Mouse (Mus musculus) CH12.LX (cell line): ENCODE measurements at regions not wholly inside any gene's neighbourhood (a gene's known extent, or its start where the extent isn't known, plus 50 kb on each side); places are given as distances from the start of the nearest gene placed in this dataset.

Experiments
- CTCF ChIP-seq, 2 experiments: IDR thresholded peaks in 1 of 2; conservative IDR thresholded peaks in 1 of 2; 2 replicates each; pipeline ENCODE4 v1.5.1; 2011 to 2012; ENCODE audit warnings: low read depth in 2 of 2, low read length in 2 of 2, improper control_type of control experiment in 1 of 2, inconsistent platforms in 1 of 2, mild to moderate bottlenecking in 1 of 2, moderate library complexity in 1 of 2
- E2F4 ChIP-seq: IDR thresholded peaks from 2 replicates; pipeline ENCODE4 v1.6.1; 2011; ENCODE audit warnings: low read depth, low read length, improper control_type of control experiment; ENCODE audit not compliant: insufficient replicate concordance
- EP300 ChIP-seq: IDR thresholded peaks from 2 replicates; pipeline ENCODE4 v1.6.1; 2011; ENCODE audit warnings: low read length, improper control_type of control experiment
- ETS1 ChIP-seq: conservative IDR thresholded peaks from 2 replicates; pipeline ENCODE4 v1.6.1; 2012; ENCODE audit warnings: low read depth, mild to moderate bottlenecking, inconsistent platforms, low read length, improper control_type of control experiment, moderate library complexity
- JUN ChIP-seq: IDR thresholded peaks from 2 replicates; pipeline ENCODE4 v1.6.1; 2011; ENCODE audit warnings: low read depth, mild to moderate bottlenecking, low read length, improper control_type of control experiment, moderate library complexity; ENCODE audit not compliant: insufficient read depth
- MAX ChIP-seq: IDR thresholded peaks from 2 replicates; pipeline ENCODE4 v1.6.1; 2011; ENCODE audit warnings: low read length, improper control_type of control experiment
- NELFE ChIP-seq: IDR thresholded peaks from 2 replicates; pipeline ENCODE4 v1.6.1; 2011; ENCODE audit warnings: low read depth, low read length, improper control_type of control experiment
- POLR2A ChIP-seq: IDR thresholded peaks from 2 replicates; pipeline ENCODE4 v1.6.1; 2011; ENCODE audit warnings: low read depth, mild to moderate bottlenecking, improper control_type of control experiment, low read length
- POLR2AphosphoS2 ChIP-seq: IDR thresholded peaks from 2 replicates; pipeline ENCODE4 v1.6.1; 2011; ENCODE audit warnings: low read depth, low read length, improper control_type of control experiment
- SMC3 ChIP-seq: IDR thresholded peaks from 2 replicates; pipeline ENCODE4 v1.6.1; 2011; ENCODE audit warnings: low read depth, low read length, improper control_type of control experiment
- TCF12 ChIP-seq: IDR thresholded peaks from 2 replicates; pipeline ENCODE4 v1.6.1; 2014; ENCODE audit warnings: low read depth, mild to moderate bottlenecking, inconsistent platforms, low read length, improper control_type of control experiment
- USF2 ChIP-seq: conservative IDR thresholded peaks from 2 replicates; pipeline ENCODE4 v1.6.1; 2011; ENCODE audit warnings: low read depth, low read length, improper control_type of control experiment

DNA sequence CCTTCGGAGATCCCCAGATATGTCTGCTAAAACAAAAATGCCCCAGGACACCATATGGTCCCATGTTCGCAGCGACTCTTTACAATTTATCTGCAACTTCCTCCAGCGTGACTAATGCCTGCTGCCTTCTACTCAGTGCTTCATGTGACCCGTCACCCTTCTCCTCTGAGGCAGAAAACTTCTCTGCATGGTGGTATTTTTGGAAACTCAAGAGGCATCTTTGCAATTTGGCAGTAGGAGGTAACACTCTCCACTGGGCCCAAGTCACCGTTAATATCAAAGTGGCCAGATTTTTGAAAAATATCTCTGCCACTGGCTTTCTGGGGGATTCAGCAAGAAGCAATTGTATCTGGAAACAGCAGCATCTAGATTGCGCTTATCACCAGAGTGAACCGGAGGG is 69.1 kb upstream of the Sod3 start:
- TF ChIP-seq SMC3 (no peak), USF2 (no peak), MAX (no peak), E2F4 (no peak), POLR2A (no peak), CTCF (conservative IDR thresholded peaks at IDR 0.05 in 1 of 2, IDR thresholded peaks at IDR 0.05 in 1 of 2; ENCODE audit: low read depth in 2 of 2, low read length in 2 of 2) (no peak), NELFE (no peak), EP300 (no peak), POLR2AphosphoS2 (no peak), JUN (no peak), ETS1 (no peak), TCF12 (no peak)
